Mouse (Mus musculus): ENCODE results near the gene Aldh8a1.

- no peak for TF ChIP-seq EP300 (IDR thresholded peaks at IDR 0.05; ENCODE audit: low read depth)
- TF ChIP-seq CTCF (IDR thresholded peaks at IDR 0.05; ENCODE audit: low read depth): no peak
These were observed 12.1 kb upstream of the Aldh8a1 start for GRCm38 (mm10) chr10:21364946-21365345.
